ENCODE assay signal across 8 mouse cellular contexts in genomic region chr19:38086948-38087551, GRCm38 (mm10). TPM values are rescaled to one million over a fixed set of nuclear protein-coding genes. Genes with fewer than 3 reads are reported as not detected.
DNase-seq lines count a peak whose midpoint lies in the region; ATAC-seq and TF ChIP-seq lines count a peak whose summit lies in the region.

No protein-coding gene starts in this region.

- intact Hi-C loops in left cerebral cortex, postnatal 25 days (cut with DNase I): no loop called here

- DNase-seq in CH12.LX (ENCODE audit: extremely low read depth) (no peak), MN1 (ENCODE audit: low spot score) (peak; percentile 68)
- DNase-seq in fibroblast of lung, adult 2 months (ENCODE audit: low read depth): peak; percentile 35
- DNase-seq in hindbrain, embryonic 11.5 days (ENCODE audit: low spot score): peak; percentile 16
- DNase-seq in left cerebral cortex, postnatal 25 days (ENCODE audit: low spot score in 2 of 2): peak; percentile 23 to 40
- no peak for DNase-seq in spleen, adult 12 weeks (ENCODE audit: low spot score)
- no peak for DNase-seq in thymus, adult 2 months

- no peak for TF ChIP-seq POLR2A in CH12.LX (IDR thresholded peaks at IDR 0.05; ENCODE audit: low read depth, low read length)
- TF ChIP-seq POLR2A in myocyte (IDR thresholded peaks at IDR 0.05; ENCODE audit: insufficient read length, low read depth): no peak
- no peak for TF ChIP-seq POLR2A in thymus, adult 2 months (IDR thresholded peaks at IDR 0.05; ENCODE audit: control insufficient read depth, extremely low read depth, insufficient read depth, low read length, poor library complexity)

- WGBS in hindbrain, embryonic 11.5 days: 66% methylated on average over 11 of the region's 11 CpGs
- WGBS in thymus, adult 2 months: 71% methylated on average over 11 of the region's 11 CpGs

- ATAC-seq in hindbrain, embryonic 11.5 days (ENCODE audit: low FRiP score): no peak

- TF ChIP-seq RAD21 in CH12.LX (IDR thresholded peaks at IDR 0.05; ENCODE audit: low read depth, low read length): peak; percentile 53

- H3K27me3 ChIP-seq in CH12.LX (replicated peaks) (no peaks in the 10 kb centered on the region), myocyte (ENCODE audit: control insufficient read depth, insufficient read depth, insufficient read length) (peaks cover 8% of the 10 kb centered on the region)
- no peaks in the 10 kb centered on the region for H3K27me3 ChIP-seq in hindbrain, embryonic 11.5 days (ENCODE audit: control insufficient read depth, insufficient read depth, low read length)
- H3K27me3 ChIP-seq in thymus, adult 2 months (ENCODE audit: control insufficient read depth, insufficient read depth, low read length): no peaks in the 10 kb centered on the region

- no peak overlapping the region for H3K4me2 ChIP-seq in CH12.LX (ENCODE audit: insufficient read depth, low read depth, poor library complexity, severe bottlenecking)
- H3K4me2 ChIP-seq in hindbrain, embryonic 11.5 days (replicated peaks; ENCODE audit: low read depth, low read length): no peak overlapping the region
- H3K4me2 ChIP-seq in myocyte (ENCODE audit: low read depth): peak overlapping the region; percentile 19

- no peak overlapping the region for H3K9ac ChIP-seq in CH12.LX (ENCODE audit: insufficient read depth, low read depth)
- H3K9ac ChIP-seq in hindbrain, embryonic 11.5 days (ENCODE audit: low read depth, low read length): no peak overlapping the region

- H3K4me1 ChIP-seq in CH12.LX (ENCODE audit: control insufficient read depth in 1 of 2, insufficient read depth in 2 of 2): peaks cover 8 to 15% of the 10 kb centered on the region in 2 experiments
- H3K4me1 ChIP-seq in hindbrain, embryonic 11.5 days (replicated peaks; ENCODE audit: control insufficient read depth, insufficient read depth, low read length): no peaks in the 10 kb centered on the region
- H3K4me1 ChIP-seq in thymus, adult 2 months (replicated peaks; ENCODE audit: control insufficient read depth, insufficient read depth, low read length): no peaks in the 10 kb centered on the region

- H3K79me2 ChIP-seq in CH12.LX (replicated peaks; ENCODE audit: control insufficient read depth, extremely low read depth, insufficient read depth, poor library complexity, severe bottlenecking): no peaks in the 10 kb centered on the region
- H3K79me2 ChIP-seq in myocyte (ENCODE audit: control insufficient read depth, insufficient read depth): no peaks in the 10 kb centered on the region

- in situ Hi-C loops in CH12.LX (cut with MboI; ENCODE audit: low pct_ligation_motif_present, low pct_unique_long_range_greater_than_20kb, low sequenced_read_pairs): no loop called here

- no peaks in the 10 kb centered on the region for H3K9me3 ChIP-seq in CH12.LX (replicated peaks; ENCODE audit: low read length)
- no peaks in the 10 kb centered on the region for H3K9me3 ChIP-seq in hindbrain, embryonic 11.5 days (ENCODE audit: control insufficient read depth, low read length)

- H3K4me3 ChIP-seq in CH12.LX (replicated peaks in 1 of 3; ENCODE audit: low read depth in 2 of 3, low read length in 2 of 3, poor library complexity in 1 of 3) (no peak overlapping the region), myocyte (no peak overlapping the region)
- no peak overlapping the region for H3K4me3 ChIP-seq in hindbrain, embryonic 11.5 days (ENCODE audit: low read depth, low read length)
- no peak overlapping the region for H3K4me3 ChIP-seq in thymus, adult 2 months (ENCODE audit: control insufficient read depth, insufficient read depth, low read length)

- TF ChIP-seq EP300 in CH12.LX (IDR thresholded peaks at IDR 0.05; ENCODE audit: low read length): no peak

- dilution Hi-C loops in CH12.LX (cut with MboI; ENCODE audit: extremely low pct_ligation_motif_present, extremely low pct_unique_long_range_greater_than_20kb, low sequenced_read_pairs): no loop called here

- TF ChIP-seq CTCF in CH12.LX (conservative IDR thresholded peaks at IDR 0.05 in 1 of 2, IDR thresholded peaks at IDR 0.05 in 1 of 2; ENCODE audit: low read depth in 2 of 2, low read length in 2 of 2): peak in 1 of 2 experiments; percentile 37; a peak in 2 of 4 replicates
- TF ChIP-seq CTCF in thymus, adult 2 months (IDR thresholded peaks at IDR 0.05; ENCODE audit: borderline replicate concordance, control insufficient read depth, extremely low read depth, insufficient read depth, low read length, poor library complexity): no peak

- no peak overlapping the region for H3K27ac ChIP-seq in CH12.LX (ENCODE audit: insufficient read depth, low read depth)
- H3K27ac ChIP-seq in hindbrain, embryonic 11.5 days (ENCODE audit: low read depth, low read length): no peak overlapping the region
- no peak overlapping the region for H3K27ac ChIP-seq in thymus, adult 2 months (ENCODE audit: control insufficient read depth, insufficient read depth, low read length)

- H3K36me3 ChIP-seq in CH12.LX (replicated peaks in 1 of 2; ENCODE audit: control insufficient read depth in 1 of 2, insufficient read depth in 1 of 2, low read length in 1 of 2) (no peaks in the 10 kb centered on the region), myocyte (ENCODE audit: control insufficient read depth, insufficient read depth) (no peaks in the 10 kb centered on the region)
- H3K36me3 ChIP-seq in hindbrain, embryonic 11.5 days (ENCODE audit: control insufficient read depth, insufficient read depth, low read length): no peaks in the 10 kb centered on the region
- H3K36me3 ChIP-seq in thymus, adult 2 months (ENCODE audit: control insufficient read depth, insufficient read depth, low read length): no peaks in the 10 kb centered on the region

- no peak overlapping the region for H3ac ChIP-seq in myocyte (ENCODE audit: control insufficient read depth, insufficient read length)

TF ChIP-seq in CH12.LX, 34 proteins besides CTCF, POLR2A, EP300 and RAD21:
- TF ChIP-seq IRF4 (IDR thresholded peaks at IDR 0.05; ENCODE audit: low read depth, low read length) (no peak), SMC3 (IDR thresholded peaks at IDR 0.05; ENCODE audit: low read depth, low read length) (peak; percentile 36; the same call in 1 of the 2 replicates), MYC (IDR thresholded peaks at IDR 0.05; ENCODE audit: low read depth, low read length) (no peak), CHD1 (IDR thresholded peaks at IDR 0.05; ENCODE audit: low read depth, low read length) (no peak)
TF ChIP-seq in CH12.LX: peak in this region for 1.

TF ChIP-seq in myocyte, 11 proteins besides CTCF, POLR2A, EP300 and RAD21:
- no peak for TF ChIP-seq MAX (IDR thresholded peaks at IDR 0.05; ENCODE audit: low read depth)
- TF ChIP-seq SRF (IDR thresholded peaks at IDR 0.05; ENCODE audit: control insufficient read depth, insufficient read length, low read depth): no peak
- no peak for TF ChIP-seq TCF3 (IDR thresholded peaks at IDR 0.05; ENCODE audit: insufficient read length, low read depth)
- no peak for TF ChIP-seq E2F4 (IDR thresholded peaks at IDR 0.05; ENCODE audit: insufficient read depth)
TF ChIP-seq in myocyte: peak in this region for 0.

RNA-seq across cellular contexts. Expression of gene Ffar4, which starts 9.8 kb away (rescaled TPM):
- not detected in 2 replicates for total RNA-seq in CH12.LX (2012; rRNA removed)
- not detected in 2 replicates for total RNA-seq in CH12.LX (2014; rRNA removed)
- not detected in 2 replicates for polyA plus RNA-seq in CH12.LX (2012; ENCODE audit: insufficient read length, low read depth)
- polyA plus RNA-seq in hindbrain, embryonic 11.5 days (2014; fragmentation: Nextera tagmentation; extraction: Ambion mirVana): not detected in 2 replicates
- total RNA-seq in left cerebral cortex, postnatal 25 days (2021): not detected
- not detected for polyA plus RNA-seq in myocyte (2012; fragmentation: generic; extraction: Trizol)
- polyA plus RNA-seq in thymus, adult 2 months (2012; rRNA removed): 9.0 and 10.7 TPM in 2 replicates

RNA-seq across cellular contexts. Expression of gene Cep55, which starts 32.2 kb away (rescaled TPM):
- total RNA-seq in CH12.LX (2012; rRNA removed) (29.6 and 33.0 TPM in 2 replicates), CH12.LX (2014; rRNA removed) (76.2 and 90.8 TPM in 2 replicates)
- polyA plus RNA-seq in CH12.LX (2012; ENCODE audit: insufficient read length, low read depth) (64.2 and 70.4 TPM in 2 replicates), myocyte (2012; fragmentation: generic; extraction: Trizol) (5.1 TPM)
- polyA plus RNA-seq in hindbrain, embryonic 11.5 days (2014; fragmentation: Nextera tagmentation; extraction: Ambion mirVana): 44.1 and 46.9 TPM in 2 replicates
- total RNA-seq in left cerebral cortex, postnatal 25 days (2021): under 1 TPM; 0.18 to 0.32 TPM
- polyA plus RNA-seq in thymus, adult 2 months (2012; rRNA removed): 8.4 and 10.4 TPM in 2 replicates

RNA-seq across cellular contexts. Expression of gene Rbp4, which starts 38.0 kb away (rescaled TPM):
- total RNA-seq in CH12.LX (2012; rRNA removed): 0.13 TPM in 1 of 2 replicates, not detected in the other
- not detected in 2 replicates for total RNA-seq in CH12.LX (2014; rRNA removed)
- not detected in 2 replicates for polyA plus RNA-seq in CH12.LX (2012; ENCODE audit: insufficient read length, low read depth)
- 1.1 and 2.0 TPM in 2 replicates for polyA plus RNA-seq in hindbrain, embryonic 11.5 days (2014; fragmentation: Nextera tagmentation; extraction: Ambion mirVana)
- total RNA-seq in left cerebral cortex, postnatal 25 days (2021): 10 to 100 TPM; 21.8 to 27.6 TPM
- 0.35 TPM for polyA plus RNA-seq in myocyte (2012; fragmentation: generic; extraction: Trizol)
- polyA plus RNA-seq in thymus, adult 2 months (2012; rRNA removed): 9.0 and 20.3 TPM in 2 replicates

RNA-seq across cellular contexts. Expression of gene Myof, which starts 43.7 kb away (rescaled TPM):
- 0.29 and 0.30 TPM in 2 replicates for total RNA-seq in CH12.LX (2012; rRNA removed)
- total RNA-seq in CH12.LX (2014; rRNA removed): 0.49 and 0.59 TPM in 2 replicates
- 3.9 and 4.1 TPM in 2 replicates for polyA plus RNA-seq in CH12.LX (2012; ENCODE audit: insufficient read length, low read depth)
- 3.4 and 5.3 TPM in 2 replicates for polyA plus RNA-seq in hindbrain, embryonic 11.5 days (2014; fragmentation: Nextera tagmentation; extraction: Ambion mirVana)
- 1 to 10 TPM; 5.6 to 5.7 TPM for total RNA-seq in left cerebral cortex, postnatal 25 days (2021)
- polyA plus RNA-seq in myocyte (2012; fragmentation: generic; extraction: Trizol): 76.9 TPM
- 6.4 and 8.1 TPM in 2 replicates for polyA plus RNA-seq in thymus, adult 2 months (2012; rRNA removed)

RNA-seq across cellular contexts. Expression of gene Pde6c, which starts 45.5 kb away (rescaled TPM):
- not detected in 2 replicates for total RNA-seq in CH12.LX (2012; rRNA removed)
- not detected in 2 replicates for total RNA-seq in CH12.LX (2014; rRNA removed)
- not detected in 2 replicates for polyA plus RNA-seq in CH12.LX (2012; ENCODE audit: insufficient read length, low read depth)
- 0.24 TPM in 1 of 2 replicates, not detected in the other for polyA plus RNA-seq in hindbrain, embryonic 11.5 days (2014; fragmentation: Nextera tagmentation; extraction: Ambion mirVana)
- under 1 TPM; 0.34 to 0.69 TPM for total RNA-seq in left cerebral cortex, postnatal 25 days (2021)
- polyA plus RNA-seq in myocyte (2012; fragmentation: generic; extraction: Trizol): not detected
- polyA plus RNA-seq in thymus, adult 2 months (2012; rRNA removed): not detected in 2 replicates

Comparison
In these comparisons a context has a peak if more than half of its experiments do, and no peak if none do; other contexts are left out.
1. DNase-seq: peak in MN1 (single experiment), fibroblast of lung, adult 2 months (single experiment), hindbrain, embryonic 11.5 days (single experiment) and left cerebral cortex, postnatal 25 days (2 of 2); none in CH12.LX (single experiment), spleen, adult 12 weeks (single experiment) and thymus, adult 2 months (single experiment).